Mouse (Mus musculus): ENCODE results near the gene Tmem254a.
"Not testable (repeated sequence)": the region's sequence is repeated elsewhere in the genome, so short reads cannot be mapped to it uniquely, and the experiment has no call there.

Tmem254a gene

DNA sequence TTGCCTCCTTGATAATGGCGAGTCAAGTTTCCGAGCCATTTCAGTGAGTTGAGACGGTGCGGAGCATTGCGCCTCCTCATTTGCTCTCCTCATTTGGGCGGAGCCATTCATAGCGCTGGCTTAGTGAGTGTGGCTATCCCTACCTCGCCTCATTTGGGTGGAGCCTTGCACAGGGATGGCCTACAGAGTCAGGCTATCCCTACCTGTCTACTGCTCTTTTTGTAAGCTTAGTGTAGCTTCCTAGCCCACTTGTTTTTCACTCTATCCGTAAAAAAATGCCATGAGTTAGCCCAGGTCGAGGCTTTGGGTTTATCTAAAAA is at the start of gene Tmem254a:
Gene Tmem254a, minus strand, starts transcription at position 111 of the 320 bp plus-strand sequence.
- not testable (repeated sequence) for DNase-seq (ENCODE audit: low spot score in 2 of 2)

DNA sequence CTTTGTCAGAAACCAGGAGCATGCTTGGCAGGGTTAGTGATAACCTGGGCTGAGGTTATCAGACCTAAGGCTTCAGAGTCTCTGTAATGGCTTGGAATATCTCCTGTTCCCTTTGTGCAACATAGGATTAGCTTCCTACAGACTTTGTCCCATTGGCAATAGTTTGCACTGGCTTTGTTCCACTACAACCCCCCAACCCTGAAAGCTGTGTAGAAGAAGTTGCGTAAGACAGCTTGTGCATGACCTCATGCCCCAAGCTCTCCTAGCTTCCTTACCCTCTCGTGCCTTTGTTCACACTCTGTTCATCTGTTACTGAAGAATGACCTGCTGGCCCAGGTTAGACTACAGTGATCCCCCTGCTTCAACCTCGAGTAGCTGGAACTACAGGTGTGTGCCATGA is 30.4 kb upstream of the Tmem254a start:
- DNase-seq (ENCODE audit: low spot score in 2 of 2), result not testable (repeated sequence)

DNA sequence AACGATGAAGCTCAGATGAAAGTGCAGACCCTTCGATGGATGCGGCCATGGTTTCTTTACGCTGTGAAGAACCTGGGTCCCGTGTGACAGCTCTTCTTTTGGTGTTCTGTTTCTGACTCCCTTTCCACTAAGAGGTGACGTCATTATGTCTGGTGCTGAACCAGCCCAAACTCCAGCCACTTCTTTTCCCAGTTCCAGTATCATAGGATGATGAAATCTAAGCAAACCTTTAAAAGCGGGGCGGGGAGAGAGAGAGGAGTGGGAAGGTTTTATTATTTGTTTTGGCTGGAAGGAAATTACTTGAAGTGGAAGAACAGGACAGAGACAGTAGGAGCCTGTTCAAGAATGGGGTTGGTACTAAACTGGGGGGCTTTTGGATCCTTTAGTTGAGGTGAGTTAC is 10.5 kb upstream of the Tmem254a start, which contains the start of gene Cphx1:
Gene Cphx1, plus strand, starts transcription at position 301 of the 400 bp plus-strand sequence.
- DNase-seq (ENCODE audit: low spot score in 2 of 2), result not testable (repeated sequence)

DNA sequence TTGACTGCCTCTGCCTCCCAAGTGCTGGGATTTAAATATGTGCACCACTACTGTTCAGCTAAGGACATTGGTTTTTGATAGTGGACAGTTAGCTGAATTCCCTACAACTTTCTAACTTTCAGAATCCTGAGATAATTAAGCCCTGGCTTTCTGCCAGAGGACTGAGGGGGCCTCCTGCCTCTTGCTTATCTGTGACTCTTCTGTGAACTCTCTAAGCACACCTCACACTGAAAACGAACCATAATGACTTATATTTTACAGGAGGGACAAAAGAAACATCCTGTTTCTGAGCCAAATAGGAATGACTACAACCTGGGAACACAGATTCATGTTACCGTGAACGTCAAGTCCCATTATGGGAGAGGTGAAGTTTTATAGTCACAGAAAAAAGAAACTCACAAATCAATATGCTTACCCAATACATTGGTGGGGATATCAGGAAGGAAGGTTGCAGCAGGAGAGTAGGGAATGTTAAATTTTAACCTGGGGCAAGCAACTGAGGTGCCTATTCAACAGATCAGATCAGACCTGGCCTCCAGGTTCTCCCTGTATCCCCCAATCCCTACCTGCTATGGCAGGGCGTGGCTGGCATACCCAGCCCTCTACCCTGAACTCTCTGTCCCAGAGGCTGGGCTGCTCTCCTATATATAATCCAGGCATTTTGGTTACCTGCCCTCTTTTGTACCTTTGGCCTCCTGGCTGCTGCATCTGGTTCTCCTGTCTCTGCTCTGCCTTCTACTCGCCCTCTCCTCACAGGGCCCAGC is 9.6 kb upstream of the Tmem254a start:
- not testable (repeated sequence) for DNase-seq (ENCODE audit: low spot score in 2 of 2)

DNA sequence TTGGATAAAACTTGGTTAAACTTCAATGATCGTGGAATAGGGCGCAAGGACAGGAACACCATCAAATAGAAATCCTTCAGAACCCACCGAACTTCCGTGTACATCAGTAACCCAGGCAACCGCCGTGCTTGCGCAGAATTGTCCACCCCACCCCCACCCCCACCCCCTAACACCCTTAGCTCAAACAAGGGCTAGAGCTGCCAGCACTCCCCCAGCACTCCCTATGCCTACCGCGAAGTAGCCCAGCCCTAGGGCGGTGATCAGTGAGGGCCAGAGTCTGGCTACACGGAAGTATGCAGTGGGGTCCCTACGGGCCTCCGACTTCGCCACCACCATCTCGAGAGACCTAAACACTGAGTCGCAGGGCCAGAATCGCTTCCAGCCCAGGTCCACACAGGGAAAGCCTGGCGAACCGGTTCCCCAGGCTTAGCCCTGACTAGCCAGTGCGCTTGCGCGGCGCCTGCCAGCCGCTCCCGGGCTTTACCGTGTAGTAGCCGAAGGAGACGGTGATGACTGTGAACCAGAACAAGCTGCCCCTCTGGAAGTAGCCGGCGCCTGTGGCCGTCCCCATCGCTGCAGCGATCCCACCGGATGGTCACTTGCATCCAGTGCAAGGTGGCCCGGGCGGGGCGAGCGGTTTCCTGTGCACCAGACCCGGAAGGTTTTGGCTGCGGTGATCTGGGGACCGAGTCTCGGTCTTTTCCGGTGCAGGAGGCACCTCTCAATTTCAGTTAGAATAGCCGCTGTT is 484 bp downstream of the Tmem254a start:
- not testable (repeated sequence) for DNase-seq (ENCODE audit: low spot score in 2 of 2)

DNA sequence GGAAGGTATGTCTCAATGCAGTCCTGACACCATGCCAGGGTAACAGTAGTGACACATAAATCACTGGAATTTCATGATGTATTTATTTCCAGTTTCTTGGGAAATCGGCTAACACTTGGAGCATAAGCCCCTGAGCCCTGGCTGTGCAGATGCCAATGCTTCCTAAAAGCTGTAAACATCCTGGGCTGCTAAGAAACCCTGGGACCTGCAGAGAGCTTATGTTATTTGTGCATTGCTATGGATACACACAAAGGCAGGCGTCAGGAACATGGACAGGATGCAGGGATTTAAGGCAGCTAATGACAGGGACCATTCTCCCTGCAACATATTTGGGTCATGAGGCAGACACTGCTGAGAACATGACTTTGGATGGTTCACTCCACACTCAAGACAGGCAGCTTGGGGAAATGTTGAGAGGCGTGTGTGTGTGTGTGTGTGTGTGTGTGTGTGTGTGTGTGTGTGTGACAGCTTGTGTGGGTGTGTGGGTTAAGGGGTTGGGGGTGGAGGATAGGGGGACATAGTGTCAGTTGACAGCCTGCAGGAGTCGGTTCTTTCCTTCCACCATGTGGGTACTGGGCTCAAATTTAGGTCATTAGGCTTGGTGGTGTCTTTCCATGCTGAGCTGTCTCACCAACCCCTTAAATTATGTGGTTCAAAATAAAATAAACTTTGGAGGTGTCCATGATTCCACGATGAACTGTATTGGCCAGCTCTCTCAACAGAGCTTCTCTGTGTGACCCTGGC is 8.9 kb downstream of the Tmem254a start:
- not testable (repeated sequence) for DNase-seq (ENCODE audit: low spot score in 2 of 2)

DNA sequence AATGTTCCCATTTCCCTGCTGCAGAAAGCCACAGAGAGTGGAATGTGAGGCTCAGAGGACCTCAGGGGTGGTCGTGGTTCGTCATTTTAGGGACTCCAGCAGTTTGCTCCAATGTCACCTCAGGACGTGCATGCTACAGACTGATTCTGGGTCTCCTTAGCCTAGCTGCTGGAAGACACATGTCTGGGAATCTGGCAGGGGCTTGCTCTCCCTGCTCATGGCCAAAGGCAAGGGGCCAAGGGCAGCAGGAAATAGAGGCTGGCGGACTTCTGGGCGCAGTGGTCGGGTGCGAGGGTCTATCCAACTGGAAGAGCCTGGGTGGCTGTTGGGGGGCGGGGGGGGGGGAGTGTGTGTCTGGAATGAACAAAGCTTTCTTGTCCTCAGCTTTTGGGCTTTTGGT is 18.5 kb downstream of the Tmem254a start:
- DNase-seq (ENCODE audit: low spot score in 2 of 2), result not testable (repeated sequence)

DNA sequence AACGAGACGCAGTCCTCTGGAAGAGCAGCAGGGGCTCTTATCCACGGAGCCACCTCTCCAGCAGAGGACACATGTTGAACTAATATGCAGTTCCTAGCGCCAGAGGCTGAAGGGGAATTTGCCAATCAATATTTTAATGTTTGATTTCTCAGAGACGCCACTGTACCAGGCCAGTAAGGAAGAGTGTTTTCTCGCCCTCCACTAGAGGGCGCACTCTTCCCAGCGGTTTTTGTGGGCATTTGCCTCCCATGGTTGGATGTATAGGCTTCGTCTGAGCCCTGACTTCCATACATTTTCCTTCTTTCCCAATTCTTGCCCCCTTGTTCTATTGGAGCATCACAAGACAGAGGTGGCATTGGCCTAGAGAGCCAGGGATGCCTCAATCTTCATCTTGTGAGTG is 20.2 kb downstream of the Tmem254a start:
- DNase-seq (ENCODE audit: low spot score in 2 of 2), result not testable (repeated sequence)

DNA sequence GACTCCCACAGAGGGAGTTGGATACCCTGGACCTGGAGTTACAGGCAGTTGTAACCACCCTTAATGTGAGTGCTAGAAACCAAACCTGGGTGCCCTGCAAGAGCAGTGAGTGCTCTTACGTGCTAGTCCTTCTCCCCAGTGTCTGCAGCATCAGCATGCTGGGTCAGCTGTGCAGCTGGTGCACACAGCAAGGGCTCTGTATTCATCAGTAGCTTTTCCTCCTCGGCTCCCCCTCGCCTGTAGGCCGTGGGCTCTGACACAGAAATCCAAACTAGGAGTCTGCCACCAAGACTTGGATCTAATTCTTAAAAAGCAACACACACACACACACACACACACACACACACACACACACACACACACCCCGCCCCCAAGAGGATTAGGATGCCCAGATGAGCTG is 22.2 kb downstream of the Tmem254a start:
- not testable (repeated sequence) for DNase-seq (ENCODE audit: low spot score in 2 of 2)

DNA sequence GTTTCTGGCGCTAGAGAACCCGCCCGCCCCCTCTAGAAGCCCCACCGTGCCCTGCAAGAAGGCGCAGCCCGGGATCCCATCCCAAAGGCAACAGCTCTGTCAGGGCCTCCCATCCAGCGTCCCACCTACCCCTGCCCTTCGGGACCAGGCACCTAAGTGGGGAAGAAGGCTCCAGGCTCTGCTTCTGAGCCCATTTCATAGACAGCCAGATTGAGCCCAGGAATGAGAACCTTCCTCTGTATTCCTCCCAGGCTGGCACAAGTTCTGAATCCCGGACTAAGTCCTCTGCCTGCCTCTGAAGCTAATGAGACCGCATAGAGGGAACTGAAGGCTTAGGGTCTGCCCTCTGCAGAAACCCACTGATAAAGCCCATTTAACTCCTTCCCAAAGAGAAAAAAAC is 24.5 kb downstream of the Tmem254a start, which contains the start of gene Plac9a:
Gene Plac9a, minus strand, starts transcription at position 101 of the 400 bp plus-strand sequence.
- not testable (repeated sequence) for DNase-seq (ENCODE audit: low spot score in 2 of 2)

DNA sequence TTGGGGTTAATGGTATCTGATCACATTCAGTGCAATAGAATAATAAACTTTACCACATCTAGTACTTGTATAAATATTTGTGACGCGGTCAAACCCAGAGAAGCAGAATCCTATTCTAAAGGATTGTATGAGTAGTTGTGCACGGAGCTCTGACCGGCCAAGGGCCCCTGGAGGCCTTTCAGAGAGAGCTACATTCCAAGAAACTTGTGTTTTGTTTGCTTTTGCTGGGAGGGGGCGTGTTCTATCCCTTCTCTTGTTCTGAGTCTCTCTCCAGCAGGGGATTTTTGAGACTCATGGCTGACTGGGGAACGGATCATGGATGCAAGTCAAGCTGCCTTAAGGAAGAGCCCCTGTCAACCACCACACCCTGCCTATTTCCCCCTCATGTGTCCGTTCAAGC is 31.8 kb downstream of the Tmem254a start:
- DNase-seq (ENCODE audit: low spot score in 2 of 2), result not testable (repeated sequence)

DNA sequence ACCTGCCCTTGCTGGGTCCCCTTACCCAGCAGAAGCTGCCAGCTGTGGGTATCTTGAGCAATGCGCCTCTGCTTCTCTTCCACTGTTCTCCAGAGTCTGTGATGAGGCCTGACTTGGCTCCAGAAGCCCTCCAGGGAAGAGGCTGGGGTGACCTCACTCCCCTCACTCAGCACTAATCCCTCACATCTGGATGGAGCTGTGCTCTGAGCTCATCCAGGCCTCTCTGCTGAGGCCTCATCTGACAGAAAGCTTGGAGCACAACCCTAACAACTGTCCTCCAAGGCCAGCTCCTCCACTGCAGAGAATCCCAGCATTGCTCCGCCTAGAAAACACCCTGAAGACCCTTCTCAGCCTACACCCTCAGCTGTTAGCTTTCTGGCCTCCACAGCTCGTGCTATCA is 32.9 kb downstream of the Tmem254a start:
- not testable (repeated sequence) for DNase-seq (ENCODE audit: low spot score in 2 of 2)

DNA sequence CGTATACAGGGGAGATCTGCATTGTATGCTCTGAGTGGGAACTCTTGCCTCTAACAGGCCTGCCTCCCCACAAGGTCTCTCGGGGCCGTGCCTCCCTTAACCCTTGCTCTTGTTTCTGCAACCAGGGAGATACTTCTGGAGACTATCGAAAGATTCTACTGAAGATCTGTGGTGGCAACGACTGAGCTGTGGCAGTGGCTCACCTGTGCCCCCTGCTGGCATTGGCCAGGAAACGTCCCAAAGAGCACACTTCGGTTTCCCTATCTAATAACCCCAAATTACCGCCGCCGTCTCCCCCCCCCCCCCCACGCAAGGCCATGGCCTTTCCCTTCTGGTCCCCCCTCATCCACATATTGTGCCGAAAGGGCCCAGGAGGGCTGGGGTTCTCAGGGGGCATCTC is 41.6 kb downstream of the Tmem254a start:
- DNase-seq (ENCODE audit: low spot score in 2 of 2), result not testable (repeated sequence)

DNA sequence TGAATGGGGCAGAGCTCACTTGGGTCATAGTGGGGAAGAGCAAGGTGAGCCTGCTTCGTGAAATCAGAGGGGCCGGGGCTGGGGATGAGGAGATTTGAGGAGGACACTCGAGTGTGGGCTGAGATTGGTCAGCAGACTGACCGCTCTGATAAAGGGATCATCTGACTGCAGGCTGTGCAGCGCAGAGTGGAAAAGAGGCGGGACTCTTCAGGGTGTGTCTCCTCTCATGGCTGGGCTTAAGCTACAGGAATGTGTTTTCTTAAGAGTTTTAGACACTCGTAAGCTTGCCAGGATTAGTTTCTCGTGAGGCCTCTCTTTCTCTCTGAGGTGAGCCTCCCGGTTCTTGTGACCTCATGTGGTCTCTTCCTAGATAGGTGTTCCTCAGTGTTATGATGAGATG is 45.7 kb downstream of the Tmem254a start:
- not testable (repeated sequence) for DNase-seq (ENCODE audit: low spot score in 2 of 2)

DNA sequence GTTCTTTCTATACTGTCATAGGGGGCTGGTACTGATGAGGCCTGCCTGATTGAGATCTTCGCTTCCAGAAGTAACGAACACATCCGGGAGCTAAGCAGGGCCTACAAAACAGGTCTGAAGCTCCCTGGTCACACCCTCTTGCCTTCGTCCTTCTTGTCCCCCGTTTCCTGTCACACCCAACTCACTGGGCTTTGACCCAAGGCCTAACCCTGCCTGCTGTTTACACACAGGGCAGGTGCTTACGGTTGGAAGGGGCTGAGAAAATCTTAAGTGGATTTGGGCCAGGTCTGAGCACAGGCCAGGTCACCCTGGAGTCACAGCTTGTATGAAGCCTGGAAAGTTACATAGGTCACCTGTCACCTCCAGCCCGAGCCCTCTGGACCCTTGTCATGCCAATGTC is 50.8 kb downstream of the Tmem254a start:
- DNase-seq (ENCODE audit: low spot score in 2 of 2), result not testable (repeated sequence)

Measured in spleen, postnatal 10 days (tissue).